Mouse (Mus musculus): ENCODE results near the gene Lrrc8a.

- no peak for TF ChIP-seq CTCF (IDR thresholded peaks at IDR 0.05; ENCODE audit: low read depth, low read length)
- TF ChIP-seq POLR2A (IDR thresholded peaks at IDR 0.05; ENCODE audit: borderline replicate concordance, low read depth, low read length): no peak
Measured at GRCm38 (mm10) chr2:30194656-30195055, 42.9 kb upstream of the Lrrc8a start.
